Mouse (Mus musculus) CD8-positive naive resting alpha-beta T cell, adult 57 days (primary cell): ENCODE data around the gene Gpr171. TPM values are rescaled to one million over a fixed set of nuclear protein-coding genes. Genes with fewer than 3 reads are reported as not detected.

Experiments
- total RNA-seq: library from RNA; stranded (reverse); gene quantifications from one replicate; pipeline ENCODE4 v1.2.4, GENCODE M21; 2023

Gpr171 gene
- total RNA-seq: 94.5 TPM

DNA sequence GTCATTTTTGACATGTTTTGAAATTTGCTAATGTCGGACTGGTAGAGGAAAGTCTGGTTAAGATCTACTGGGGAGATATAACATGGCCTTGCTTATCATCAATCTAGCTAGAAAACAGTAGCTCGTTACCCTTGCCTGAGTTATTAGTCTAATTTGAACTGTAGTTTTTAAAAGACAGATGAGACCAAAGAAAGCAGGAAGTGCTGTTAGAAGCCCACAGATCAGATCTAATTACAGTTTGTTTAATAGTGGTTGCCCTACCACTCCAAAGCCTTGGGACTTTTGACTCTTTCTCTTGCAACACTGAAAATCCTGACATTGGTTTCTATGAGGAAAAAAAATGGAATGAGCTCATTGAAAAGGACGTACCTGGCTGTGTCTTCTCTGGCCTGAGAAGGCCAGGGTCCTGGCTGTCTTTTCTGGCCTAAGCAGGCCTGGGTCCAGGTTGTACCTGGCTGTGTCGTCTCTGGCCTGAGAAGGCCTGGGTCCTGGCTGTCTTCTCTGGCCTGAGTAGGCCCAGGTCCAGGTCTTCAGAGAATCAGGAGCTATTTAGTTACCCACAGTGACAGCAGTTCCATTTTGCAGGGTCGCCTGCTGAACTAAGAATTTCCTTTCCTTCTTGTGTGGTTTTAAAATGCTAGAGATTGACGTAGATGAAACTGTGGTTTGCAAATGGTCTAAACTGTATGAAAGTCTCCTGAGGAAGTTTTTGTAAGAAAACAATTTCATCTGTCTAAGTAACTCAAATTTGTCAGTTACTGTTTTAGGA lies at the start of gene Gpr171:
Gene Gpr171, minus strand, starts transcription at position 604 of the 769 bp plus-strand sequence.

Other genes starting within 250 kb of the Gpr171 start
- gene Clrn1, start 216.5 kb downstream of the Gpr171 start, total RNA-seq: not detected
- 0.31 TPM for gene Med12l, start 96.0 kb downstream of the Gpr171 start, total RNA-seq
- gene P2ry14, start 51.8 kb upstream of the Gpr171 start, total RNA-seq: 1.8 TPM
- not detected for gene Gpr87, start 93.3 kb upstream of the Gpr171 start, total RNA-seq
- gene P2ry13, start 109.1 kb upstream of the Gpr171 start, total RNA-seq: 0.92 TPM
- gene P2ry12, start 161.1 kb upstream of the Gpr171 start, total RNA-seq: 0.34 TPM
- gene Igsf10, start 242.6 kb upstream of the Gpr171 start, total RNA-seq: not detected